Mouse (Mus musculus): ENCODE results near the gene Extl1. TPM values are rescaled to one million over a fixed set of nuclear protein-coding genes. Genes with fewer than 3 reads are reported as not detected.
"Not testable (repeated sequence)": the region's sequence is repeated elsewhere in the genome, so short reads cannot be mapped to it uniquely, and the experiment has no call there.

The Extl1 gene
- total RNA-seq (2022): 10 to 100 TPM; 20.5 to 28.9 (median 23.9) TPM

- DNase-seq (ENCODE audit: low spot score): not testable (repeated sequence)
Measured at GRCm38 (mm10) chr4:134383750-134384149, at the start of gene Extl1. TSS of gene Extl1 (minus strand) at chr4:134383850.

- no peak for DNase-seq (ENCODE audit: low spot score)
Measured at GRCm38 (mm10) chr4:134432686-134433360, 49.2 kb upstream of the Extl1 start.

GRCm38 (mm10) chr4:134430381-134431004 lies 46.8 kb upstream of the Extl1 start:
- DNase-seq (ENCODE audit: low spot score): no peak

GRCm38 (mm10) chr4:134425088-134425487 lies 41.4 kb upstream of the Extl1 start:
- no peak for DNase-seq (ENCODE audit: low spot score)

- no peak for DNase-seq (ENCODE audit: low spot score)
Measured at GRCm38 (mm10) chr4:134423949-134424348, 40.3 kb upstream of the Extl1 start.

GRCm38 (mm10) chr4:134421971-134422370 lies 38.3 kb upstream of the Extl1 start:
- DNase-seq (ENCODE audit: low spot score): no peak

- DNase-seq (ENCODE audit: low spot score): no peak
Measured at GRCm38 (mm10) chr4:134417111-134417510, 33.5 kb upstream of the Extl1 start.

GRCm38 (mm10) chr4:134416602-134417001 lies 33.0 kb upstream of the Extl1 start:
- DNase-seq (ENCODE audit: low spot score): no peak

GRCm38 (mm10) chr4:134416177-134416576 lies 32.5 kb upstream of the Extl1 start:
- DNase-seq (ENCODE audit: low spot score): no peak

GRCm38 (mm10) chr4:134409286-134409685 lies 25.6 kb upstream of the Extl1 start:
- DNase-seq (ENCODE audit: low spot score): no peak

GRCm38 (mm10) chr4:134403721-134404120 lies 20.1 kb upstream of the Extl1 start:
- DNase-seq (ENCODE audit: low spot score): no peak

- DNase-seq (ENCODE audit: low spot score): peak; percentile 54
Measured at GRCm38 (mm10) chr4:134402571-134403262, 19.1 kb upstream of the Extl1 start.

GRCm38 (mm10) chr4:134401856-134402570 lies 18.4 kb upstream of the Extl1 start:
- DNase-seq (ENCODE audit: low spot score): no peak

GRCm38 (mm10) chr4:134401181-134401661 lies 17.6 kb upstream of the Extl1 start:
- DNase-seq (ENCODE audit: low spot score): no peak

- DNase-seq (ENCODE audit: low spot score): no peak
Measured at GRCm38 (mm10) chr4:134400206-134400605, 16.6 kb upstream of the Extl1 start.

- no peak for DNase-seq (ENCODE audit: low spot score)
Measured at GRCm38 (mm10) chr4:134397732-134398131, 14.1 kb upstream of the Extl1 start.

- DNase-seq (ENCODE audit: low spot score): no peak
Measured at GRCm38 (mm10) chr4:134397121-134397520, 13.5 kb upstream of the Extl1 start.

- DNase-seq (ENCODE audit: low spot score): peak; percentile 97
Measured at GRCm38 (mm10) chr4:134395977-134396825, 12.6 kb upstream of the Extl1 start, which contains the start of gene Pafah2. TSS of gene Pafah2 (plus strand) at chr4:134396320.

- DNase-seq (ENCODE audit: low spot score): no peak
Measured at GRCm38 (mm10) chr4:134395142-134395541, 11.5 kb upstream of the Extl1 start.

GRCm38 (mm10) chr4:134393026-134393425 lies 9.4 kb upstream of the Extl1 start:
- DNase-seq (ENCODE audit: low spot score): no peak

GRCm38 (mm10) chr4:134392595-134392994 lies 8.9 kb upstream of the Extl1 start:
- DNase-seq (ENCODE audit: low spot score): no peak
